Mouse (Mus musculus): ENCODE data around the gene Ncoa6. TPM values are rescaled to one million over a fixed set of nuclear protein-coding genes. Genes with fewer than 3 reads are reported as not detected.

The Ncoa6 gene
- total and polyA plus RNA-seq, 2 experiments from 2014 or later, result 11.4 to 41.9 TPM

GRCm38 (mm10) chr2:155382332-155382700 lies 91.4 kb downstream of the Ncoa6 start:
- H3K4me3 ChIP-seq (ENCODE audit: low read depth, low read length), result peak overlapping the region; percentile 71
- WGBS, result 10% methylated on average over 6 of the region's 6 CpGs
- ATAC-seq (ENCODE audit: insufficient read depth, low read depth), result peak; percentile 5; the same call in 1 of the 2 replicates

GRCm38 (mm10) chr2:155381643-155382331 lies 91.9 kb downstream of the Ncoa6 start:
- ATAC-seq (ENCODE audit: insufficient read depth, low read depth) (peak; percentile 90), DNase-seq (ENCODE audit: low spot score) (peak; percentile 97)
- Histone ChIP-seq H3K27ac (ENCODE audit: low read depth) (peak overlapping the region; percentile 99), H3K36me3 (replicated peaks; ENCODE audit: control insufficient read depth, insufficient read depth, low read length) (peaks cover 17% of the 10 kb centered on the region), H3K9me3 (replicated peaks; ENCODE audit: control insufficient read depth, low read length) (no peaks in the 10 kb centered on the region), H3K4me2 (ENCODE audit: low read depth, low read length) (peak overlapping the region; percentile 93), H3K27me3 (ENCODE audit: control insufficient read depth, insufficient read depth, low read length) (no peaks in the 10 kb centered on the region), H3K9ac (replicated peaks; ENCODE audit: low read depth, low read length) (peak overlapping the region; percentile 76), H3K4me1 (ENCODE audit: control insufficient read depth, insufficient read depth) (peaks cover 33% of the 10 kb centered on the region), H3K4me3 (ENCODE audit: low read depth, low read length) (peak overlapping the region; percentile 71)
- TF ChIP-seq EP300 (IDR thresholded peaks at IDR 0.05; ENCODE audit: low read depth) (peak; percentile 64), CTCF (IDR thresholded peaks at IDR 0.05; ENCODE audit: low read depth) (no peak)
- WGBS, result under 1% methylated on average over 68 of the region's 68 CpGs

More at GRCm38 (mm10) chr2:155382332-155382700, 91.4 kb downstream of the Ncoa6 start:
- H3K4me2 ChIP-seq (ENCODE audit: low read depth, low read length), result peak overlapping the region; percentile 93
- peak overlapping the region; percentile 99 for H3K27ac ChIP-seq (ENCODE audit: low read depth)
- H3K36me3 ChIP-seq (replicated peaks; ENCODE audit: control insufficient read depth, insufficient read depth, low read length), result peaks cover 23% of the 10 kb centered on the region
- H3K9me3 ChIP-seq (replicated peaks; ENCODE audit: control insufficient read depth, low read length), result no peaks in the 10 kb centered on the region
- H3K4me1 ChIP-seq (ENCODE audit: control insufficient read depth, insufficient read depth), result peaks cover 33% of the 10 kb centered on the region
- no peak for DNase-seq (ENCODE audit: low spot score)
- no peak for TF ChIP-seq EP300 (IDR thresholded peaks at IDR 0.05; ENCODE audit: low read depth)
- TF ChIP-seq CTCF (IDR thresholded peaks at IDR 0.05; ENCODE audit: low read depth), result no peak
- H3K9ac ChIP-seq (replicated peaks; ENCODE audit: low read depth, low read length), result peak overlapping the region; percentile 76
- no peaks in the 10 kb centered on the region for H3K27me3 ChIP-seq (ENCODE audit: control insufficient read depth, insufficient read depth, low read length)

- Histone ChIP-seq H3K9ac (replicated peaks; ENCODE audit: low read depth, low read length) (peak overlapping the region; percentile 76), H3K27ac (ENCODE audit: low read depth) (peak overlapping the region; percentile 99), H3K9me3 (replicated peaks; ENCODE audit: control insufficient read depth, low read length) (no peaks in the 10 kb centered on the region), H3K4me2 (ENCODE audit: low read depth, low read length) (peak overlapping the region; percentile 93), H3K36me3 (replicated peaks; ENCODE audit: control insufficient read depth, insufficient read depth, low read length) (peaks cover 10% of the 10 kb centered on the region), H3K4me3 (ENCODE audit: low read depth, low read length) (peak overlapping the region; percentile 71), H3K4me1 (ENCODE audit: control insufficient read depth, insufficient read depth) (peaks cover 33% of the 10 kb centered on the region), H3K27me3 (ENCODE audit: control insufficient read depth, insufficient read depth, low read length) (no peaks in the 10 kb centered on the region)
- WGBS, result 3% methylated on average over 11 of the region's 11 CpGs
- ATAC-seq (ENCODE audit: insufficient read depth, low read depth) (no peak), DNase-seq (ENCODE audit: low spot score) (no peak)
- no peak for TF ChIP-seq EP300 (IDR thresholded peaks at IDR 0.05; ENCODE audit: low read depth)
- TF ChIP-seq CTCF (IDR thresholded peaks at IDR 0.05; ENCODE audit: low read depth), result no peak
Observed at GRCm38 (mm10) chr2:155381060-155381437, 92.6 kb downstream of the Ncoa6 start.

GRCm38 (mm10) chr2:155380261-155381059 lies 93.2 kb downstream of the Ncoa6 start, which contains the start of gene Trp53inp2:
Gene Trp53inp2, plus strand, starts transcription at chr2:155381059.
- H3K9ac ChIP-seq (replicated peaks; ENCODE audit: low read depth, low read length), result peak within 1 kb of the TSS; percentile 76
- TF ChIP-seq CTCF (IDR thresholded peaks at IDR 0.05; ENCODE audit: low read depth), result no peak
- TF ChIP-seq EP300 (IDR thresholded peaks at IDR 0.05; ENCODE audit: low read depth), result no peak
- peak within 1 kb of the TSS; percentile 99 for H3K27ac ChIP-seq (ENCODE audit: low read depth)
- peak within 1 kb of the TSS; percentile 71 for H3K4me3 ChIP-seq (ENCODE audit: low read depth, low read length)
- no peaks in the 10 kb centered on the region for H3K9me3 ChIP-seq (replicated peaks; ENCODE audit: control insufficient read depth, low read length)
- peaks cover 4% of the 10 kb centered on the region for H3K36me3 ChIP-seq (replicated peaks; ENCODE audit: control insufficient read depth, insufficient read depth, low read length)
- DNase-seq (ENCODE audit: low spot score) (no peak), ATAC-seq (ENCODE audit: insufficient read depth, low read depth) (no peak)
- H3K27me3 ChIP-seq (ENCODE audit: control insufficient read depth, insufficient read depth, low read length), result no peaks in the 10 kb centered on the region
- H3K4me1 ChIP-seq (ENCODE audit: control insufficient read depth, insufficient read depth), result peaks cover 28% of the 10 kb centered on the region
- peak within 1 kb of the TSS; percentile 93 for H3K4me2 ChIP-seq (ENCODE audit: low read depth, low read length)
- WGBS, result 62% methylated on average over 8 of the region's 8 CpGs

GRCm38 (mm10) chr2:155376191-155376590 lies 97.5 kb downstream of the Ncoa6 start:
- Histone ChIP-seq H3K9me3 (replicated peaks; ENCODE audit: control insufficient read depth, low read length) (no peaks in the 10 kb centered on the region), H3K27me3 (ENCODE audit: control insufficient read depth, insufficient read depth, low read length) (no peaks in the 10 kb centered on the region), H3K36me3 (replicated peaks; ENCODE audit: control insufficient read depth, insufficient read depth, low read length) (no peaks in the 10 kb centered on the region), H3K9ac (replicated peaks; ENCODE audit: low read depth, low read length) (no peak overlapping the region), H3K4me3 (ENCODE audit: low read depth, low read length) (no peak overlapping the region), H3K27ac (ENCODE audit: low read depth) (no peak overlapping the region), H3K4me1 (ENCODE audit: control insufficient read depth, insufficient read depth) (peaks cover 16% of the 10 kb centered on the region; the same call in 1 of the 2 replicates), H3K4me2 (ENCODE audit: low read depth, low read length) (no peak overlapping the region)
- ATAC-seq (ENCODE audit: insufficient read depth, low read depth) (no peak), DNase-seq (ENCODE audit: low spot score) (no peak)
- no peak for TF ChIP-seq CTCF (IDR thresholded peaks at IDR 0.05; ENCODE audit: low read depth)
- TF ChIP-seq EP300 (IDR thresholded peaks at IDR 0.05; ENCODE audit: low read depth), result no peak
- WGBS, result 84% methylated on average over 10 of the region's 10 CpGs
